Mouse (Mus musculus) embryonic fibroblast, embryonic 13.5 days (primary cell): ENCODE results near the gene Mdfi. TPM values are rescaled to one million over a fixed set of nuclear protein-coding genes. Genes with fewer than 3 reads are reported as not detected.
"Not testable (repeated sequence)": the region's sequence is repeated elsewhere in the genome, so short reads cannot be mapped to it uniquely, and the experiment has no call there.

Source experiments
- H3K27ac ChIP-seq: 2 replicates; pipeline ENCODE4 v1.5.1; 2012; ENCODE audit warnings: low read length, control low read depth, inconsistent platforms; ENCODE audit not compliant: insufficient read depth
- H3K4me1 ChIP-seq: 2 replicates; pipeline ENCODE4 v1.6.1; 2011; ENCODE audit warnings: low read length; ENCODE audit not compliant: control insufficient read depth, insufficient read depth
- H3K4me3 ChIP-seq: 2 replicates; pipeline ENCODE4 v1.5.1; 2011; ENCODE audit warnings: mild to moderate bottlenecking, control low read depth, low read length; ENCODE audit not compliant: insufficient read depth
- CTCF ChIP-seq: IDR thresholded peaks from 2 replicates; pipeline ENCODE4 v1.5.1; 2011; ENCODE audit warnings: mild to moderate bottlenecking, control low read depth, low read length, moderate library complexity, borderline replicate concordance; ENCODE audit not compliant: insufficient read depth
- POLR2A ChIP-seq: IDR thresholded peaks from 2 replicates; pipeline ENCODE4 v1.6.1; 2011; ENCODE audit warnings: low read depth, mild to moderate bottlenecking, control low read depth, low read length, moderate library complexity
- polyA plus RNA-seq: library from polyadenylated mRNA; stranded (reverse); fragments of >200 nt; gene quantifications from 2 replicates; pipeline ENCODE4 v1.2.4, GENCODE M21; 2011; ENCODE audit warnings: low read depth; ENCODE audit not compliant: missing spikeins, insufficient read length

Mdfi gene
- polyA plus RNA-seq, 1 experiment: 13.7 TPM

DNA sequence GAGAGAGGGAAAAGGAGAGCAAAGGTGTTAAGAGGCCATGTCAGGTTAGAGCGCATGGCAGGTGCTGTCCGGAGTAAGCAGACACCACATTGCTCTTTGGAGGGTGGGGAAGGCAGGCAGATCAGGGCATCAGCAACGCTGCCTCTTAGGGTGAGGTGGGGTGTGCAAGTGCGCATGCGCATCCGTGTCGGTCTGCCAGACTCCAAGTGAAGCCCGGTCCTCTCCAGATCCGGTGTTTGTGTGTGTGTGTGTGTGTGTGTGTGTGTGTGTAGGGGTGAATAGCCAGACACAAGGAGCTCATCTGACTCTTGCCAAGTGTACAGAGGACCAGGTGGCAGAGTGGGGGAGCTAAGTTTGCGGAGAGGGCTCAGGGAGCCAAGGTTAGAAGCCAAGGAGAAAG, 31.5 kb upstream of the Mdfi start:
- no peak for TF ChIP-seq POLR2A
- no peak for TF ChIP-seq CTCF
- no peaks in the 10 kb centered on the region for H3K4me1 ChIP-seq
- H3K4me3 ChIP-seq: no peak overlapping the region
- H3K27ac ChIP-seq: no peak overlapping the region

DNA sequence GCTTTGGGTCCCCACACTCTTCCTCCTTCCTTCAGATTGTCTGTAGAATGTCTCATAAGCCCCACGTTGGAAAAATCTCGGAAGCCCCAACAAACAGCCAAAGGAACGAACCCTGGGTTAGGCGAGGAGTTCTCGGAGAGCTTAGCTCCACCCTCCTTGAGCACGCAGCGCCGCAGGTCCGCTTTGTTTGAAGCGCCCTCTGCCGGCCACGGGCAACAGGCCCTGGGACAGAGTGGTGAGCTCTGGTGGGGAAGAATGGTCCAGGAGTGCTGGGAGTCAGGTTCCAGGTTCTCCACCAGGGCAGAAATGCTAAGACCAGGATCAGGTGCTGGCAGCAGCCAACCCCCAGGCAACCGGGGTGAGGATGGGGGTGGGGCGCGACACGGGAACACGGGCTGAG, 30.0 kb upstream of the Mdfi start:
- H3K27ac ChIP-seq: no peak overlapping the region
- TF ChIP-seq POLR2A: no peak
- TF ChIP-seq CTCF: peak; percentile 91
- no peaks in the 10 kb centered on the region for H3K4me1 ChIP-seq
- no peak overlapping the region for H3K4me3 ChIP-seq

DNA sequence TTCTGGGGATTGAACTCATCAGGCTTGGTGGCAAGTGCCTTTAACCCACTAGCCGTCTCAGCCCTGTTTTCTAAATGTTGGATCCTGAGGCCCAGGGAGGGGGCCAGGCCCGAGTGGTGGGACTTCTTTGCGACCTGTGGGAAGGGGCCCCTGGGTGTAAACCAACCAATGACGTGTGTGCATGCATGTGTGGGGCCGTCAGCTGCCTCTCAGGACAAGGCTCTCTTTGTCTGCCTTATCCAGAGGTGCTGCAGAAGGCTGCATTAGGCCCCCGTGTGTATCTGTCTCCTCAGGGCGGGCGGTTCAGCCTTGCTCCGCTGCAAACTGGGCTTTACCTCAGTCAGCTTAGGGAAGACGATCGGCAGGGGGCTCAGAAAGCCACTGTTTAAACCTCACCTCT, 28.9 kb upstream of the Mdfi start:
- H3K4me1 ChIP-seq: no peaks in the 10 kb centered on the region
- H3K27ac ChIP-seq: no peak overlapping the region
- TF ChIP-seq POLR2A (no peak), CTCF (no peak)
- H3K4me3 ChIP-seq: no peak overlapping the region

- no peak overlapping the region for H3K4me3 ChIP-seq
- TF ChIP-seq CTCF (no peak), POLR2A (no peak)
- no peak overlapping the region for H3K27ac ChIP-seq
- H3K4me1 ChIP-seq: no peaks in the 10 kb centered on the region
Measured at GRCm38 (mm10) chr17:47863023-47863422, 28.5 kb upstream of the Mdfi start.

DNA sequence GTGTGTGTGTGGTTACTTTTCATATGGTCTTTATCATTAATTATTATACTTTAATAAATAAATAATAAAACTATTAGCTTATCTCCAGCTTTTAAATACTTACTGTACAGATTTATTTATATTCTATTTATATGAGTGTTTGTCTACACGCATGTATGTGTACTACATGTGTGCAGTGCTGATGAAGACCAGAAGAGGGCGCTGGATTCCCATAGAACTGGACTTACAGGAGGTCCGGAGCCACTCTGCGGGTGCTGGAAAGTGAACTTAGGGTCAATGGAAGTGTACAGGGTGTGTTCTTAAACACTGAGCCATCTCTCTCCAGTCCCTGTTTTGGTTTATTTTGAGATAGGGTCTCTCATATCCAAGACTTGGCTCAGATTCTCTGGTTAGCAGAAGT, 21.1 kb upstream of the Mdfi start:
- no peaks in the 10 kb centered on the region for H3K4me1 ChIP-seq
- no peak for TF ChIP-seq CTCF
- no peak for TF ChIP-seq POLR2A
- no peak overlapping the region for H3K4me3 ChIP-seq
- no peak overlapping the region for H3K27ac ChIP-seq

GRCm38 (mm10) chr17:47854908-47855307, 20.4 kb upstream of the Mdfi start:
- no peak overlapping the region for H3K4me3 ChIP-seq
- TF ChIP-seq CTCF (no peak), POLR2A (no peak)
- no peak overlapping the region for H3K27ac ChIP-seq
- no peaks in the 10 kb centered on the region for H3K4me1 ChIP-seq

- Histone ChIP-seq H3K4me3 (no peak overlapping the region), H3K27ac (no peak overlapping the region), H3K4me1 (no peaks in the 10 kb centered on the region)
- TF ChIP-seq POLR2A (no peak), CTCF (no peak)
Measured at GRCm38 (mm10) chr17:47853760-47854159, 19.3 kb upstream of the Mdfi start.

DNA sequence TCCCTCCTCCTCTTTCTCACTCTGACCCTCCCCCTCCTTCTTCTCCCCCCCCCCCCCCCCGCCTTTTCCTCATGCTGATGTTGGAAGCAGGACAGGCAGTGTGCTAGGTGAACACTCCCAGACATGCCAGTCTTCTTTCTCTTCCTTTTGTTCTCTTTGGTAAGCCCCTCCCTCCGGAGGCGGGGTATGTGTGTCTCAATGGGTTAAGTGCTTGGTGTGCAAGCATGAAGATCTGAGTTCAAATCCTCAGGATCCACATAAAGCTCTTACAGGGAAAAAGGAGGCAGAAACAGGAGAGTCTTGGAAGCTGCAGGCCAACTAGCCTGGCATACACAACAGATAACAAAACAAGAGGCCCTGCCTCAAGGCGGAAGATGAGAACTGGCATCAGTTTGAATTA, 18.8 kb upstream of the Mdfi start:
- H3K4me1 ChIP-seq: no peaks in the 10 kb centered on the region
- no peak overlapping the region for H3K27ac ChIP-seq
- no peak overlapping the region for H3K4me3 ChIP-seq
- TF ChIP-seq CTCF: no peak
- no peak for TF ChIP-seq POLR2A

- not testable (repeated sequence) for H3K4me1 ChIP-seq, H3K27ac ChIP-seq, H3K4me3 ChIP-seq
Measured at GRCm38 (mm10) chr17:47851798-47852360, 17.4 kb upstream of the Mdfi start.

GRCm38 (mm10) chr17:47850639-47851314, 16.3 kb upstream of the Mdfi start:
- Histone ChIP-seq H3K4me1 (no peaks in the 10 kb centered on the region), H3K27ac (no peak overlapping the region), H3K4me3 (no peak overlapping the region)
- no peak for TF ChIP-seq POLR2A
- no peak for TF ChIP-seq CTCF

- H3K27ac ChIP-seq: no peak overlapping the region
- TF ChIP-seq POLR2A: no peak
- no peak overlapping the region for H3K4me3 ChIP-seq
- H3K4me1 ChIP-seq: no peaks in the 10 kb centered on the region
Measured at GRCm38 (mm10) chr17:47850035-47850434, 15.5 kb upstream of the Mdfi start.
